Mouse (Mus musculus): ENCODE measurements at regions not wholly inside any gene's neighbourhood (a gene's known extent, or its start where the extent isn't known, plus 50 kb on each side); places are given as distances from the start of the nearest gene placed in this dataset.
A peak's percentile ranks its signal among the peaks of the same experiment; 100 is the strongest.

DNA sequence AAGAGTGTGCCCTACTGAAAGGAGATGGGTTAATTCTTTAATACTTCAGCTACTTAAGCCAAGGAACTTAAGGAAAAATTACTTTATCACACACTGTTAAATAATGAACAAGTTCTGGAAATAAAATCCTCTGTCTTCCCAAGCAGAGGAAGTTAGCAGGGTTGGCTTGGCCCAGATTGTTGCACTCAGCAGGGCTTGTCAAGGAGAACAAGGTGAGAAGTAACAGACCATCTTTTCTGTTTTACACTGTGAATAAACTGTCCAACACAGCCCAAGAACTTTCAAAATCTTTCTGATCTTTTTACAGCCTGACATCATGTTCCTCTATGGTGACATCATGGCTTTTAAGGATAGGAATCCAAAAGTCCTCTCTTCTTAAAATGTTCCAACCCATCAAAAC is 789.1 kb downstream of the 5730522E02Rik start:
- H3K27ac ChIP-seq: no peak overlapping the region
- DNase-seq (ENCODE audit: low spot score in 2 of 2): no peak
- no peak for TF ChIP-seq CTCF (conservative IDR thresholded peaks at IDR 0.05)
- no peak overlapping the region for H3K4me3 ChIP-seq

DNA sequence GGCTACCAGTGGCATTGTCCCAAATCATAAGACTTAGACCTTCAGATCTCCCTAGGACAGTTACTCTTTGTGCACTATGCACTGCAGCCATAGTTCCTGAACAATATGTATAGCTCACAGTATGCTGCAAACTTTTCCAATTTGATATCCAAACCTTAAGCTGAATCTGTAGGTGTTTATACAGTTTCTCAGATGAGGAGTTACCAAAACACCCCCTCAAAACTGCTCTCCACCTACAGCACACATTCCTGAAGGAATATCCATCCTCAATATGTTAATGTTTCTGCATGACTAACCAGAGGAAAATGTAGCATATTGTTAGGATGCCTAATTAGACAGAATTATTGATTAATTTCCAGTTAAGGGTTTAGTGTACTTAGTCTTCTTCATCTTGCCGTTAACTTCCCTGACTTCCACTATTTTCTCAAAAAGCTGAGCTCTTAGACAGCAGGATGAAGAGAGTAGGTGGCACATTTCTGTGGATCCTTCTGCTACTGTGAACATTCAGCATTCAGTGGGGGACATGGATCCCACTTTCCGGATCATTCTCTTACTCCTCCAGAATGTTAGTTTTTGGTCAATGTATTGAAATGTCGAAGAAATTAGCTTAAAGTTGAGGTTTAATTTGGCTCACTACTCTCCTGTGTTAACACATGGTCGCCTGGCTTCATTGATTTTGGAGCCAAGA is 800.0 kb downstream of the 5730522E02Rik start:
- Histone ChIP-seq H3K27ac (no peak overlapping the region), H3K4me3 (no peak overlapping the region)
- peak in 1 of 2 experiments; percentile 5 for DNase-seq (ENCODE audit: low spot score in 2 of 2)
- TF ChIP-seq CTCF (conservative IDR thresholded peaks at IDR 0.05): no peak

DNA sequence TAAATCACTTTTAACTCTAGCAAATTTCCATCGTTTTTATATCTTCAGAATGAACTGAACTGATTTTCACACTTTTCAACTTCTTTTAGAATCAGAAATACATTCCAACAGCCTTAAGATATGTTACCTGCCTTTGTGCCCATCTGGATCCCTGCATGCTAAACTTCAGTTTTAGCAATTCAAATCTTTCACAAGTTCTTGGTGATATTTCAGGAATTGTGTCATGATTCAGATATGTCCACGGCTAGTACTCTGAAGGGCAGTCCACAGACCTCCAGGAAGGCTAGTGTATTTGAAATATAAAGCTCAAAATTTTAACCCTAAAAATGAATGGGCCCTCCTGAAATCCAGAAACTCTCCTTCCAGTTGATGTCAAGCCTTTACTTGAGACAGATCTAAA is 818.9 kb downstream of the 5730522E02Rik start:
- H3K4me3 ChIP-seq: no peak overlapping the region
- no peak for TF ChIP-seq CTCF (conservative IDR thresholded peaks at IDR 0.05)
- DNase-seq (ENCODE audit: low spot score in 2 of 2): no peak
- H3K27ac ChIP-seq: no peak overlapping the region

DNA sequence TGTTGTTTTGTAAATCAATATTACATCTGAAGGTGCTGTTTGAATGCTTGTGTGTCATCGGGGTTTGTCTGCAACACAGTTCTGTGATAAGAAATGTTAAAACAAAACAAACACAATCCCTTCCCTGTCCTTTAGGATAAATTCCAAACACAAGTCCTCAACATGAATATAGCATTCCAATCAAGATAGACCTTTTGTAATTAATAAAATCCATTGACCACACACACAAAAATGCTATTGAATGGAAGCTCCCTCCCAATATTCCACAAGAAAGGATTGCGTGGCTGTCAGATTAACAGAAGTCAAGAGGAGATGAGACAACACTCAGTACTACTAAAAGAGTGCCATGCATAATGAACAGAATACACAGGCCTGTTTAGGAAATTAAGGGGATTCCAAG is 843.5 kb downstream of the 5730522E02Rik start:
- no peak overlapping the region for H3K27ac ChIP-seq
- no peak overlapping the region for H3K4me3 ChIP-seq
- no peak for DNase-seq (ENCODE audit: low spot score in 2 of 2)
- TF ChIP-seq CTCF (conservative IDR thresholded peaks at IDR 0.05): no peak

DNA sequence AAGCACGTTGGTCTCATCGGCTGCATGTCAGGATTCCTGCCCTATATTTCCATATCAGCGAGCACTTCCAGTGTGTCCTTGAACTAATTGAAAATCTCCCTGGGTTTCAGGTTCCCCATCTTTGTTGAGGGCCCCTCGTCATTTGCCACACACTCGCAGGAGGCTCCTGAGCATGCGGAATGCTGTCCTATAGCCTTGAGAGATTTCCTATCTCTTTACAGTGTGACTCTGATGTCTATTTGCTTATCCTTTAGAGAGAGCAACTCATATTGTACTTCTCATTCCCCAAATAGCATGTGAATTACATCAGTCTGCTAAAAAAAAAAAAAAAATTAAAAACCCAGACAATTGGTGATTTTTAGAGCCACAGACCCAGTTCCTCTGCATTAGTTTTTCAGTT is 845.1 kb downstream of the 5730522E02Rik start:
- no peak for DNase-seq (ENCODE audit: low spot score in 2 of 2)
- no peak for TF ChIP-seq CTCF (conservative IDR thresholded peaks at IDR 0.05)
- Histone ChIP-seq H3K4me3 (no peak overlapping the region), H3K27ac (0 out of 2 replicates have a peak overlapping the region, but pooled peaks have one; percentile 20)

DNA sequence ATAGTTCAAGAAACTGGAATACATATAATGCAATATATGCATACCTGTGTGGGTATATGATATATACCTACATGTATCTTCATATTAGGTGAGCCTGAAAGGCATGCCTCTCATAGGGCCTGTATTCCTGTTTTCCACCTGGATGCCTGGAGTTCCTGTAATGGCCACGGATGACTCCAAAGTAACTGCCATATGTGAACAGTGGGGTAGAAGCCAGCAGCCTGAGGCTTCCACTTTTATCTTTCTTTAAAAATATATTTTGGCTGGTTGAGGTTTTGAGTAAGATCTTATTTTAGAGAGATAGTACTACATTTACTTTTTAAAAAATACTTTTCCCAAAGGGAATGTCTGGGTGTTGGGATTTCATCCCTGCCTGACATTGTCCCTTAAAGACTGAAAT is 850.8 kb downstream of the 5730522E02Rik start:
- TF ChIP-seq CTCF (conservative IDR thresholded peaks at IDR 0.05): no peak
- H3K27ac ChIP-seq: no peak overlapping the region
- H3K4me3 ChIP-seq: no peak overlapping the region
- DNase-seq (ENCODE audit: low spot score in 2 of 2): no peak

DNA sequence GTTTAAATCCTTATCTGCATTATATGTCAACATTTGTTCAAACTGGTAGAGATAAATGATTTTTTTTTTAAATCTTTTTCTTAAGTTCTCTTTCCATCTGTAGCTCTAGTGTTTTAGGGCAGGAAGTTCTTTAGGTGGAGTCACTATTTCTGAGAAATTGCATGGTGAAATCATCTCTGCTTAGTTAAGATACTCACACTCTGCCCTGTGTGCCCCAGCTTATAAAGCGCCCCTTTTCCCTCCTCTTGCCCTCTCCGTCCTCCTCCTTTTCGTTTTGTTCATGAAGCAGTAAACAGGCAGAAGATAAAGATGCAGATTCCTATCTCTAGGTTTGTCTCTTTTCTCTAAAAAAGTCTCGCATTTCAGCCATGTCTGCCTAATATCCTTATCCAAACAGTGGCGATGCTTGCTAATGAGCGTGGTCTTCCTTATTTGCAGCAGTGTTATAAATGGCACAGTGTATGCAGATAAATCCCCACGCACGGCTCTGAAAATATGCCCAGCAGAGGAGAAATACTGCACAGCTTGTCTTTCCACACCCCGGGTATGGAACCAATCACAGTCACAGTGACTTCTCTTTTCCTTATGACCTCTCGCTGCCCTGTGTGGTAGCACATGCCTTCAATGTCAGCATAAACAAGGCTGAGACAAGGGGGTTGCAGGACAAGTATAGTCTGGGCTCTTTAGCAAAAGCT is 852.7 kb downstream of the 5730522E02Rik start:
- Histone ChIP-seq H3K4me3 (peak overlapping the region; percentile 48), H3K27ac (peak overlapping the region; percentile 72)
- no peak for TF ChIP-seq CTCF (conservative IDR thresholded peaks at IDR 0.05)
- DNase-seq (ENCODE audit: low spot score in 2 of 2): peak; percentile 13 to 28

DNA sequence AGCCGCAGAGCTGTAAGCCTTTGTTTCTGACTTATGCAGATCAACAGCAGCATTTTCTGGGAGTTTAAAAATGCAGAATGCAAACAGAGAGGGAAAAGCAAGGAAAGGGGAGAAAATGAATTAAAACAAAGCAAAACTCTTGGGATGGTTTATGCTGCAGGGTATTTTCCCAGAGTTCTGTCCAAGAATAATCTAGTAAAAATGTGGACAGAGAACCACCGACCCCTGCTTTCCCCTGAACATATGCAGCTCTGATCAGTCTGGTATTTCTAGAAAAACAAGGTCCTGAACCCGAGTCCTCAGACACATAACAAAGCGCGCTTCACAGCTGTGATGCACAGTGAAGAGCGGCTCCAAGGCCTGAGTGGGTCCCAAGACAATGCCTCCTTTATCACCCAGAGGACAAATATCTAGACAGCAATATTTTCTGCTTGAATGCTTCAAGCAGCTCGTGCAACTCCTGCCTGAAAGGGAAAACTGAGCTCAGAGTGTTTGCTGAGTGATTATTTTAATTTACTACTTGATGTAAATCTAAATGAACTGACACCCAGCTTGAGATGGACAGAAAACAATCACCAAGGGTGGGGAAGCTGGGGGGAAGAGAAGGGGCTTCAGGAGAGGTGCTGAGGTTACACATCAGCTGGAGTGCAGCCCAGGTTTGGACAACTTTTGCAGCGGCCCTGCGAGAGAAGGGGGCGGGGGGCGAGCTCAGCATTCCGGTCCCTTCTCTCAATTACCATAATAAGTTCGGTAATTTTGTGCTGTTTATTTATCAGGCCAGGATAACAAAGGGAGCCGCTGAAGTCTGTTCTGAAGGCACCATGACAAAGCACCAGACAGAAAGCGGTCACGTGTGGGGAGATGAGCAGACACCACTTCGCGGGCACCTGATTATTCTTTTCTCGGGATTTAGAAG is 853.6 kb downstream of the 5730522E02Rik start:
- peak in 1 of 2 experiments; percentile 16 for DNase-seq (ENCODE audit: low spot score in 2 of 2)
- peak overlapping the region; percentile 72 for H3K27ac ChIP-seq
- no peak for TF ChIP-seq CTCF (conservative IDR thresholded peaks at IDR 0.05)
- H3K4me3 ChIP-seq: peak overlapping the region; percentile 48

DNA sequence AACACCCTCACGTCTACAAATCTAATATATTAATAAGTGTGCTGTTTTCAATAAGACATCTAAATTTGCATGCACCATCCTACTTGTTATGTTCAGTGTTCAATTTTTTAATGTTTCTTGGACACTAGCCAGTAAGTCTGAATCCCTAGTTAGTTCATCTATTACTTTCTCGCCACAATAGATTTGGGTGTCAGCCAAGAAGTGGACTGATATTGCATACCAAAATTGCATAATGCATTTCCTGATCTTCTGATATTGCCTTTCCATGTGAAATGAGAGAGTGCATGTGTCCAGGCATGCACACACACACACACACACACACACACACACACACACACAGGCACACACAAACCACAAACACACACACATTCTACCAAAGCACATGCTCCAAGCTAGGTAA is 874.9 kb downstream of the 5730522E02Rik start:
- Histone ChIP-seq H3K27ac (no peak overlapping the region), H3K4me3 (no peak overlapping the region)
- TF ChIP-seq CTCF (conservative IDR thresholded peaks at IDR 0.05): no peak
- DNase-seq (ENCODE audit: low spot score in 2 of 2): no peak

DNA sequence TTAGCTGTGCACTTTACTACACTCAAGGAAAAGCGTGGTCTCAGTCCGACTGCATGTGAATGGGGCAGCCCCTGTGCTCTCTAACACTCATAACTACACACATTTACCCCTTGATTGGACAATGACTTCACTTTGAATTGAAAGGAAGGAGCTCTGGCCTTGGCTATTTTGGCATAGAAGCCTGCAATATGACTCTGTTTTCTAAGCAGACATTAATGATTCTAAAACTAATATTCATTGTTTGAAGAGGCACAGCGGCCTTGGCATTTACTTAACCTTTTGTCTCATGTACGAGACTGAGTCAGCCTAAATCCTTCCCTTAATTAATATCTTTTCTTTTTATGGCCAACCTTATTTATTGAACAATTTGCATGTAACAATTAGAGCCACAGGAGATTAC is 879.9 kb downstream of the 5730522E02Rik start:
- no peak for DNase-seq (ENCODE audit: low spot score in 2 of 2)
- TF ChIP-seq CTCF (conservative IDR thresholded peaks at IDR 0.05): no peak
- Histone ChIP-seq H3K4me3 (no peak overlapping the region), H3K27ac (no peak overlapping the region)

DNA sequence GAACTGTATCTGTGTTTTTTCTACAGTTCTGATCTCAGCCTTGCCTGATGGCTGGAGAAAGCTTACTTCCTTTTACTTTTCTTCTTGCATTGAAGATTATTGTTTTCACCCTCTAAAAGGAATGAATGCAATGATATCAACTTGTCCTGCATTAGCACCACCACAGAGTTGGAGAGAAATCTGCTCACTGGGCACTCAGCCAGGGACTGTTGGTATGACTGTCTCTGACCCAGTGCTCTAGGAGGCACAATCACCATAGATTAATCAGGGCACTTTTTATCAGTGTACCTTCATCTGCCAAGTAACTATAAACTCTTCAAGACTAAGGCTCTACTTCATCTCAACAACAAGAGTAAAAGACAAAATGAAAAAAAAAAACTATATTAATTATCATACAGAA is 888.1 kb downstream of the 5730522E02Rik start:
- no peak for TF ChIP-seq CTCF (conservative IDR thresholded peaks at IDR 0.05)
- H3K27ac ChIP-seq: no peak overlapping the region
- no peak overlapping the region for H3K4me3 ChIP-seq
- no peak for DNase-seq (ENCODE audit: low spot score in 2 of 2)

DNA sequence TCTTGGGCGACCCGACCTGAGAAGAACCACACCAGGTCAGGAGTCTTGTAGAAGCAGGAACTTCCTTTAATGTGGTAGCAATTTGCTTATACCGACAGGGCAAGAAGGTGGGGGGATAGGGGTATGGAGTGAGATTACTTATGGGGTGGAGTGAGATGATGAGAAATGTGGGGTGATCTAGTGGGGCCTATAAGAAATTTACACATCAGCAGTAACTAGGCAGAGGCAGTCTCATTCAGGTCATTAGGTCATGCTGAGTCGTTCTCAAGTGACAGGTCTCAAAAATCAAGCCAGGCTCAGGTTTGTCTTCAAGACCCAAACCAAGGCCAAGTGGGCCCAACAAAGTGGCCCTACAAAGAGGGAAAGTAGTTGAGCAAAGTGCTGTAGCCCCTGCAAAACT is 889.1 kb downstream of the 5730522E02Rik start:
- no peak overlapping the region for H3K27ac ChIP-seq
- DNase-seq (ENCODE audit: low spot score in 2 of 2): no peak
- H3K4me3 ChIP-seq: no peak overlapping the region
- no peak for TF ChIP-seq CTCF (conservative IDR thresholded peaks at IDR 0.05)

DNA sequence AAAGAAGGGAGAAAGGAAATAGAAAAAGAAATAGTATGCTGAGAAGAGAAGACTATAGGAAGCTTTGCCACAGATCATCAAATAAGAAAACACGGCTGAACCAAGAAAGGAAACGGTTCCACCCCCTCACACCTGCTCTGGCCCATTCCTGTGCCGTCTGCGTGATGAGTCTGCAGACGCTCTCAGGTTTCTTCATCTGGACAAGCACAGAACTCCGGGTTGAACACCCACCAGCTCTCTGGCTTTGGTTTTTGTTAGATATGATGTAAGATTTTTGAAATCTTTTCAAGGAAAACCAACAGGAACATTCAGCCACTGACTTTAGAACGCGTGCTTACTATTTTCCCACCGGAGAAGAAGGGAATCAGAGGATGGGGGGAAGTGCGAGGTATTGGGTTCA is 895.9 kb downstream of the 5730522E02Rik start:
- DNase-seq (ENCODE audit: low spot score in 2 of 2): peak; percentile 39 to 49
- Histone ChIP-seq H3K27ac (peak overlapping the region; percentile 1; the same call in 1 of the 2 replicates), H3K4me3 (peak overlapping the region; percentile 13; the same call in 1 of the 2 replicates)
- no peak for TF ChIP-seq CTCF (conservative IDR thresholded peaks at IDR 0.05)
